Mouse (Mus musculus): ENCODE results near the gene Snx11. TPM values are rescaled to one million over a fixed set of nuclear protein-coding genes. Genes with fewer than 3 reads are reported as not detected.

Gene Snx11
- 4.0 and 7.6 TPM in 2 replicates for polyA plus RNA-seq (2012; ENCODE audit: insufficient read depth, insufficient read length, missing spikeins)

- H3K4me1 ChIP-seq (ENCODE audit: control insufficient read depth, insufficient read depth, insufficient read length, low read length): peaks cover 4% of the 10 kb centered on the region; the same call in 1 of the 2 replicates
- peak within 1 kb of the TSS; percentile 93 for H3K27ac ChIP-seq (replicated peaks; ENCODE audit: low read depth, low read length)
- peak within 1 kb of the TSS; percentile 88 for H3K4me3 ChIP-seq (ENCODE audit: insufficient read depth, low read depth, low read length)
Observed at GRCm38 (mm10) chr11:96776968-96777962, at the start of gene Snx11. Snx11 (minus strand) TSS chr11:96777559.

GRCm38 (mm10) chr11:96826481-96826880, 49.1 kb upstream of the Snx11 start:
- peaks cover 13% of the 10 kb centered on the region; the same call in 1 of the 2 replicates for H3K4me1 ChIP-seq (ENCODE audit: control insufficient read depth, insufficient read depth, insufficient read length, low read length)

GRCm38 (mm10) chr11:96824783-96825495, 47.6 kb upstream of the Snx11 start:
- Histone ChIP-seq H3K4me3 (ENCODE audit: insufficient read depth, low read depth, low read length) (peak overlapping the region; percentile 66), H3K4me1 (ENCODE audit: control insufficient read depth, insufficient read depth, insufficient read length, low read length) (peaks cover 13% of the 10 kb centered on the region; the same call in 1 of the 2 replicates), H3K27ac (replicated peaks; ENCODE audit: low read depth, low read length) (peak overlapping the region; percentile 57)

More at GRCm38 (mm10) chr11:96826481-96826880, 49.1 kb upstream of the Snx11 start:
- Histone ChIP-seq H3K27ac (replicated peaks; ENCODE audit: low read depth, low read length) (no peak overlapping the region), H3K4me3 (ENCODE audit: insufficient read depth, low read depth, low read length) (peak overlapping the region; percentile 66)

- peak overlapping the region; percentile 57 for H3K27ac ChIP-seq (replicated peaks; ENCODE audit: low read depth, low read length)
- H3K4me1 ChIP-seq (ENCODE audit: control insufficient read depth, insufficient read depth, insufficient read length, low read length): peaks cover 13% of the 10 kb centered on the region; the same call in 1 of the 2 replicates
- H3K4me3 ChIP-seq (ENCODE audit: insufficient read depth, low read depth, low read length): peak overlapping the region; percentile 66
Observed at GRCm38 (mm10) chr11:96823880-96824782, 46.8 kb upstream of the Snx11 start.

GRCm38 (mm10) chr11:96823471-96823837, 46.1 kb upstream of the Snx11 start:
- Histone ChIP-seq H3K27ac (replicated peaks; ENCODE audit: low read depth, low read length) (no peak overlapping the region), H3K4me3 (ENCODE audit: insufficient read depth, low read depth, low read length) (peak overlapping the region; percentile 66), H3K4me1 (ENCODE audit: control insufficient read depth, insufficient read depth, insufficient read length, low read length) (peaks cover 13% of the 10 kb centered on the region; the same call in 1 of the 2 replicates)

- H3K27ac ChIP-seq (replicated peaks; ENCODE audit: low read depth, low read length): peak overlapping the region; percentile 33; the same call in 1 of the 2 replicates
- peaks cover 13% of the 10 kb centered on the region; the same call in 1 of the 2 replicates for H3K4me1 ChIP-seq (ENCODE audit: control insufficient read depth, insufficient read depth, insufficient read length, low read length)
- H3K4me3 ChIP-seq (ENCODE audit: insufficient read depth, low read depth, low read length): peak overlapping the region; percentile 66
Observed at GRCm38 (mm10) chr11:96822675-96823470, 45.5 kb upstream of the Snx11 start.

- Histone ChIP-seq H3K4me3 (ENCODE audit: insufficient read depth, low read depth, low read length) (no peak overlapping the region; the same call in 1 of the 2 replicates), H3K4me1 (ENCODE audit: control insufficient read depth, insufficient read depth, insufficient read length, low read length) (peaks cover 7% of the 10 kb centered on the region; the same call in 1 of the 2 replicates), H3K27ac (replicated peaks; ENCODE audit: low read depth, low read length) (no peak overlapping the region)
Observed at GRCm38 (mm10) chr11:96821956-96822355, 44.6 kb upstream of the Snx11 start.

- H3K4me3 ChIP-seq (ENCODE audit: insufficient read depth, low read depth, low read length): no peak overlapping the region
- H3K4me1 ChIP-seq (ENCODE audit: control insufficient read depth, insufficient read depth, insufficient read length, low read length): peaks cover 6% of the 10 kb centered on the region
- H3K27ac ChIP-seq (replicated peaks; ENCODE audit: low read depth, low read length): no peak overlapping the region
Observed at GRCm38 (mm10) chr11:96818128-96818710, 40.9 kb upstream of the Snx11 start.

- Histone ChIP-seq H3K4me1 (ENCODE audit: control insufficient read depth, insufficient read depth, insufficient read length, low read length) (peaks cover 2% of the 10 kb centered on the region), H3K27ac (replicated peaks; ENCODE audit: low read depth, low read length) (no peak overlapping the region), H3K4me3 (ENCODE audit: insufficient read depth, low read depth, low read length) (no peak overlapping the region)
Observed at GRCm38 (mm10) chr11:96816979-96817378, 39.6 kb upstream of the Snx11 start.

GRCm38 (mm10) chr11:96816494-96816893, 39.1 kb upstream of the Snx11 start:
- H3K27ac ChIP-seq (replicated peaks; ENCODE audit: low read depth, low read length): no peak overlapping the region
- H3K4me1 ChIP-seq (ENCODE audit: control insufficient read depth, insufficient read depth, insufficient read length, low read length): peaks cover 2% of the 10 kb centered on the region
- H3K4me3 ChIP-seq (ENCODE audit: insufficient read depth, low read depth, low read length): no peak overlapping the region

- Histone ChIP-seq H3K27ac (replicated peaks; ENCODE audit: low read depth, low read length) (no peak overlapping the region), H3K4me3 (ENCODE audit: insufficient read depth, low read depth, low read length) (no peak overlapping the region)
Observed at GRCm38 (mm10) chr11:96815895-96816294, 38.5 kb upstream of the Snx11 start.

GRCm38 (mm10) chr11:96814443-96814842, 37.1 kb upstream of the Snx11 start:
- H3K4me1 ChIP-seq (ENCODE audit: control insufficient read depth, insufficient read depth, insufficient read length, low read length): peaks cover 2% of the 10 kb centered on the region
- H3K27ac ChIP-seq (replicated peaks; ENCODE audit: low read depth, low read length): no peak overlapping the region
- H3K4me3 ChIP-seq (ENCODE audit: insufficient read depth, low read depth, low read length): no peak overlapping the region

More at GRCm38 (mm10) chr11:96815895-96816294, 38.5 kb upstream of the Snx11 start:
- peaks cover 2% of the 10 kb centered on the region for H3K4me1 ChIP-seq (ENCODE audit: control insufficient read depth, insufficient read depth, insufficient read length, low read length)

GRCm38 (mm10) chr11:96813920-96814319, 36.6 kb upstream of the Snx11 start:
- H3K27ac ChIP-seq (replicated peaks; ENCODE audit: low read depth, low read length): no peak overlapping the region
- H3K4me1 ChIP-seq (ENCODE audit: control insufficient read depth, insufficient read depth, insufficient read length, low read length): peaks cover 2% of the 10 kb centered on the region
- no peak overlapping the region for H3K4me3 ChIP-seq (ENCODE audit: insufficient read depth, low read depth, low read length)
